Mouse (Mus musculus): ENCODE measurements around the gene Gm21887. TPM values are rescaled to one million over a fixed set of nuclear protein-coding genes. Genes with fewer than 3 reads are reported as not detected.
A peak's percentile ranks its signal among the peaks of the same experiment; 100 is the strongest.
"Not testable (repeated sequence)": the region's sequence is repeated elsewhere in the genome, so short reads cannot be mapped to it uniquely, and the experiment has no call there.

The Gm21887 gene
- total RNA-seq, 2 experiments from 2014 or later, result 208 to 264 TPM

DNA sequence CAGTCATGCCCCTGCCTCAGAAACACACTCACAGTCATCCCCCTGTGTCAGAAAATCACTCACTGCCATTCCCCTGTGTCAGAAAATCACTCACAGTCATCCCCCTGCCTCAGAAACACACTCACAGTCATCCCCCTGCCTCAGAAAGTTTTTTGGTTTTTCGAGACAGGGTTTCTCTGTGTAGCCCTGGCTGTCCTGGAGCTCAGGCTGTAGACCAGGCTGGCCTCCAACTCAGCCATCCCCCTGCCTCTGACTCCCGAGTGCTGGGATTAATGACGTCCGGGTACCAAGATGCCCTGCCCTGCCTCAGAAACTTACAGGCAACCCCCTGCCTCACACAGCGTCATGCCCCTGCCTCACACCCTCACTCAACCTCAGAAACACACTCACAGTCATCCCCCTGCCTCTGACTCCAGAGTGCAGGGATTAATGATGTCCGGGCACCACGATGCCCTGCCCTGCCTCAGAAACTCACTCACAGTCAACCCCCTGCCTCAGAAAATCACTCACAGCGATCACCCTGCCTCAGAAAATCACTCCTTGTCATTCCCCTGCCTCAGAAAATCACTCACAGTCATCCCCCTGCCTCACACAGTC is 16.4 kb upstream of the Gm21887 start:
- not testable (repeated sequence) for DNase-seq (ENCODE audit: low spot score in 2 of 2); H3K4me3 ChIP-seq; H3K27ac ChIP-seq

DNA sequence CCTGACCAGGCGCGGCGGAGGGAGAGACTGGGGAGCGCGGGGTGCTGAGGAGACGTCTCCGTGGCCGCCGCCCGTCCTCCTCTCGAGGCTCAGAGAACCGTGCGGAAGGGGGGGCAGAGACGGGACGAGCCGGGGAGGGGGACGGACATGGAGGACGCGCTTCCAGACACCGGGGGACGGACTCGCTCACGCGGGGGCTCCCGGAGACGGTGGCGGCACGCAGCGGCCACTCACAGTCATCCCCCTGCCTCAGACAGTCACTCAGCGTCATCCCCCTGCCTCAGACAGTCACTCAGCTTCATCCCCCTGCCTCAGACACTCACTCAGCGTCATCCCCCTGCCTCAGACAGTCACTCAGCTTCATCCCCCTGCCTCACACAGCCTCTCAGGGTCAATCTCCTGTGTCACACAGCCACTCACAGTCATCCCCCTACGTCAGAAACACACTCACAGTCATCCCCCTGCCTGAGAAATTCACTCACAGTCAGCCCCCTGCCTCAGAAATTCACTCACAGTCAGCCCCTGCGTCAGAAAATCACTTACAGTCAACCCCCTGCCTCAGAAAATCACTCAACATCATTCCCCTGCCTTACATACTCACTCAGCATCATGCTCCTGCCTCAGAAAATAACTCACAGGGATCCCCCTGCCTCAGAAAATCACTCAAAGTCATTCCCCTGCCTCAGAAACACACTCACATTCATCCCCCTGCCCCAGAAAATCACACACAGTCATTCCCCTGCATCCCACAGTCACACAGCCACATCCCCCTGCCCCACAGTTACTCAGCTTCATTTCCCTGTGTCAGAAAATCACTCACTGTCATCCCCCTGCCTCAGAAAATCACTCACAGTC is 15.2 kb upstream of the Gm21887 start:
- DNase-seq (ENCODE audit: low spot score in 2 of 2); H3K4me3 ChIP-seq; H3K27ac ChIP-seq: not testable (repeated sequence)

DNA sequence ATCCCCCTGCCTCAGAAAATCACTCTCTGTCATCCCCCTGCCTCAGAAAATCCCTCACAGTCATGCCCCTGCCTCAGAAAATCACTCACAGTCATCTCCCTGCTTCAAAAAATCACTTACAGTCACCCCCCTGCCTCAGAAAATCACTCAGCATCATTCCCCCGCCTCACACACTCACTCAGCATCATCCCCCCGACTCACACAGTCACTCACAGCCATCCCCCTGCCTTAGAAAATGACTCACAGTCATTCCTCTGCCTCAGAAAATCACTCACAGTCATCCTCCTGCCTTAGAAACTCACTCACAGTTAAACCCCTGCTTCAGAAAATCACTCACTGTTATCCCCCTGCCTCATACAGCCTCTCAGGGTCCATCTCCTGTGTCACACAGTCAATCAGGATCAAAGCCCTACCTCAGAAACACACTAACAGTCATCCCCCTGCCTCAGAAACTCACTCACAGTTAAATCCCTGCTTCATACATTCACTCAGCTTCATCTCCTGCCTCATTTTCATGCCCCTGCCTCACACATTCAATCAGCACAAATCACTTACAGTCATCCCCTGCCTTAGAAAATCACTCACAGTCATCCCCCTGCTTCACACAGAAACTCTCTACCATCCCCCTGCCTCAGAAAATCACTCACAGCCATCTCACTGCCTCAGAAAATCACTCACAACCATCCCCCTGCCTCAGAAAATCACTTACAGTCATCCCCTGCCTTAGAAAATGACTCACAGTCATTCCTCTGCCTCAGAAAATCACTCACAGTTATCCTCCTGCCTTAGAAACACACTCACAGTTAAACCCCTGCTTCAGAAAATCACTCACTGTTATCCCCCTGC is 14.4 kb upstream of the Gm21887 start:
- DNase-seq (ENCODE audit: low spot score in 2 of 2); H3K4me3 ChIP-seq; H3K27ac ChIP-seq: not testable (repeated sequence)

DNA sequence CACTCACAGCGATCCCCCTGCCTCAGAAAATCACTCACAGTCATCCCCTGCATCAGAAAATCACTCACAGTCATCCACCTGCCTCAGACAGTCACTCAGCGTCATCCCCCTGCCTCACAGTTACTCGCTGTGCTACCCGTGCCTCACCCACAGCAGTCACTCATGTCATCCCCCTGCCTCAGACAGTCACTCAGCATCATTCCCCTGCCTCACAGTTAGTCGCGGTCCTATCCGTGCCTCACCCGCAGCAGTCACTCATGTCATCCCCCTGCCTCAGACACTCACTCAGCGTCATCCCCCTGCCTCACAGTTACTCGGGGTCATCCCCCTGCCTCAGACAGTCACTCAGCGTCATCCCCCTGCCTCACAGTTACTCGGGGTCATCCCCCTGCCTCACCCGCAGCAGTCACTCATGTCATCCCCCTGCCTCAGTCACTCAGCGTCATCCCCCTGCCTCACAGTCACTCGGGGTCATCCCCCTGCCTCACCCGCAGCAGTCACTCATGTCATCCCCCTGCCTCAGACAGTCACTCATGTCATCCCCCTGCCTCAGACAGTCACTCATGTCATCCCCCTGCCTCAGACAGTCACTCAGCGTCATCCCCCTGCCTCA is 13.4 kb upstream of the Gm21887 start:
- H3K27ac ChIP-seq; DNase-seq (ENCODE audit: low spot score in 2 of 2); H3K4me3 ChIP-seq: not testable (repeated sequence)

DNA sequence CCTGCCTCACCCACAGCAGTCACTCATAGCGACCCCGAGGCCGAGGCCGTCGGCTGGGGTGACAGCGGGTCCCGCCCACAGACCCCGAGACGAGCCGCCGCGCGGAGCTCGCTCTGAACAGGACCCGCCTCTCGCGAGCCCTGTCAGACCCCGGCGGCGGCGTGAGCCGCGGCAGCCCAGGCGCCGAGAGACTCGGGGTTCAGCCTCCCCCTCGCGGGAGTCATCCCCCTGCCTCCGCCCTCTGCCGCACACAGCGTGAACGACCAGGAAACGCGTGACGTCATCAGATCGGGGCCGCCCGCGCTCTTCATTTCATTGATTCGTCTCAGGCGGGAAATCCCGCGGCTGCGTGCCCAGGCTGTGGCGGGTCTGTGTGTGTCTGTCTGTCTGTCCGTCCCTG is 12.5 kb upstream of the Gm21887 start:
- DNase-seq (ENCODE audit: low spot score in 2 of 2), result peak; percentile 91 to 93
- H3K27ac ChIP-seq, result peak overlapping the region; percentile 67; the same call in 1 of the 2 replicates
- peak overlapping the region; percentile 46 for H3K4me3 ChIP-seq
- TF ChIP-seq CTCF (conservative IDR thresholded peaks at IDR 0.05), result peak; percentile 52

DNA sequence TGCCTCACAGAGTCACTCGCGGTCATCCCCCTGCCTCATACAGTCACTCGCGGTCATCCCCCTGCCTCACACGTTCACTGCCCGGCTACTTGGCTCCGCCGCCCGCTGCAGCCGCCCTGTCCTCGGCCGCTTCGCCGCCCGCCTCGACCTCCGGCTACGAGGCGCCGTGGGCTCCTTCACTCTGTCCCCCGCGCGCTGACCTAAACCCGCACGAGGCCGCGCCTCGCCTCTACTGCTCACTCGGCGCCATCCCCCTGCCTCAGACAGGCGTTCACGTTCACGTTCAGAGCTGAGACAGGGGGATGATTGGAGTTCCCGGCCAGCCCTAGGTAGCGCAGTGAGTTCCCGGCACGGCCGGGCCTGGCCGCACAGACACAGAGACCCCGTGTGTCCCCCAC is 12.0 kb upstream of the Gm21887 start:
- peak overlapping the region; percentile 67 for H3K27ac ChIP-seq
- peak in 1 of 2 experiments; percentile 66 for DNase-seq (ENCODE audit: low spot score in 2 of 2)
- peak overlapping the region; percentile 46 for H3K4me3 ChIP-seq

DNA sequence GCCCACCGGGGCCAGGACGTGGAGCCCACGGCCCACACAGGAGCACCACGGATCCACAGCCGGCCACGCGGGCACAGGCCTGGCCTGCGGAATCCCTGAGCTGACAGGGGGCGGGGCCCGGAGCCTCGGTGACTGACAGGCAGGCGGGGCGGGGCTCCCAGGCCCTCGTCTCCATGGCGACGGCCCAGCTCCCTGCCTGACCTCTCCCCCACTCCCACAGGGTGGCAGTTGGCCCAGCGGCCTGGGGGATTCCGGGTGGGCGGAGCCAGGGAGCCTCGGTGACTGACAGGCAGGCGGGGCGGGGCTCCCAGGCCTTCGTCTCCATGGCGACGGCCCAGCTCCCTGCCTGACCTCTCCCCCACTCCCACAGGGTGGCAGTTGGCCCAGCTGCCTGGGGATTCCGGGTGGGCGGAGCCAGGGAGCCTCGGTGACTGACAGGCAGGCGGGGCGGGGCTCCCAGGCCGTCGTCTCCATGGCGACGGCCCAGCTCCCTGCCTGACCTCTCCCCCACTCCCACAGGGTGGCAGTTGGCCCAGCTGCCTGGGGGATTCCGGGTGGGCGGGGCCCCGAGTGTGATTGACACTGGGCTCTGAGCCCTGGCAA is 11.5 kb upstream of the Gm21887 start:
- H3K4me3 ChIP-seq, result peak overlapping the region; percentile 46
- peak; percentile 96 to 98 for DNase-seq (ENCODE audit: low spot score in 2 of 2)
- 0 out of 2 replicates have a peak, but pooled peaks have one; percentile 2 for TF ChIP-seq CTCF (conservative IDR thresholded peaks at IDR 0.05)
- H3K27ac ChIP-seq, result peak overlapping the region; percentile 67

DNA sequence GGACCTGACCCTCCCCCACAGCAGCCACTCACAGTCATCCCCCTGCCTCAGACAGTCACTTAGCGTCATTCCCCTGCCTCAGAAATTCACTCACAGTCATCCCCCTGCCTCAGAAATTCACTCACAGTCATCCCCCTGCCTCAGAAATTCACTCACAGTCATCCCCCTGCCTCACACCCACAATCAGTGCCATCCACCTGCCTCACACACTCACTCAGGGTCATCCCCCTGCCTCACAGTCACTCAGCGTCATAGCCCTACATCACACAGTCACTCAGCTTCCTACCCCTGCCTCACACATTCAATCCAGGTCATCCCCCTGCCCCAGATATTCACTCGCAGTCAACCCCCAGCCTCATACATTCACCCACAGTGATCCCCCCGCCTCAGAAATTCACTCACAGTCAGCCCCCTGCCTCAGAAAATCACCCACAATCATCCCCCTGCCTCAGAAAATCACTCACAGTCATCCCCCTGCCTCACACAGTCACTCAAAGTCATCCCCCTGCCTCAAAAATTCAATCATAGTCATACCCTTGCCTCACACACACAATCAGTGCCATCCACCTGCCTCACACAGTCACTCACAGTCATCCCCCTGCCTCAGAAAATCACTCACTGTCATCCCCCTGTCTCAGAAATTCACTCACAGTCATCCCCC is 10.8 kb upstream of the Gm21887 start:
- Histone ChIP-seq H3K27ac (peak overlapping the region; percentile 67), H3K4me3 (peak overlapping the region; percentile 46)
- DNase-seq (ENCODE audit: low spot score in 2 of 2), result not testable (repeated sequence)

DNA sequence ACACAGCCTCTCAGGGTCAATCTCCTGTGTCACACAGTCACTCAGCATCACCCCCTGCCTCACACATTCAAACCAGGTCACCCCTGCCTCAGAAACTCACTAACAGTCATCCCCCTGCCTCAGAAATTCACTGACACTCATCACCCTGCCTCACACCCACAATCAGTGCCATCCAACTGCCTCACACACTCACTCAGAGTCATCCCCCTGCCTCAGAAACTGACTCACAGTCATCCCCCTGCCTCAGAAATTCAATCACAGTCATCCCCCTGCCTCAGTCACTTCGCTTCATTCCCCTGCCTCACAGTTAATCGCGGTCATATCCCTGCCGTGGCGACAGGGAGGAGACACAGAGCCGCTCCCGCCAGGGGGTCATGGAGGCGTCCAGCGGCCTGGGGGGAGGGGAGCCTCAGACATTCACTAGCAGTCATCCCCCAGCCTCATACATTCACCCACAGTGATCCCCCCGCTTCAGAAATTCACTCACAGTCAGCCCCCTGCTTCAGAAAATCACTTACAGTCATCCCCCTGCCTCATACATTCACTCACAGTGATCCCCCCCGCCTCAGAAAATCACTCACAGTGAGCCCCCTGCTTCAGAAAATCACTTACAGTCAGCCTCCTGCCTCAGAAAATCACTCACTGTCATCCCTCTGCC is 10.1 kb upstream of the Gm21887 start:
- H3K4me3 ChIP-seq; DNase-seq (ENCODE audit: low spot score in 2 of 2); H3K27ac ChIP-seq: not testable (repeated sequence)

DNA sequence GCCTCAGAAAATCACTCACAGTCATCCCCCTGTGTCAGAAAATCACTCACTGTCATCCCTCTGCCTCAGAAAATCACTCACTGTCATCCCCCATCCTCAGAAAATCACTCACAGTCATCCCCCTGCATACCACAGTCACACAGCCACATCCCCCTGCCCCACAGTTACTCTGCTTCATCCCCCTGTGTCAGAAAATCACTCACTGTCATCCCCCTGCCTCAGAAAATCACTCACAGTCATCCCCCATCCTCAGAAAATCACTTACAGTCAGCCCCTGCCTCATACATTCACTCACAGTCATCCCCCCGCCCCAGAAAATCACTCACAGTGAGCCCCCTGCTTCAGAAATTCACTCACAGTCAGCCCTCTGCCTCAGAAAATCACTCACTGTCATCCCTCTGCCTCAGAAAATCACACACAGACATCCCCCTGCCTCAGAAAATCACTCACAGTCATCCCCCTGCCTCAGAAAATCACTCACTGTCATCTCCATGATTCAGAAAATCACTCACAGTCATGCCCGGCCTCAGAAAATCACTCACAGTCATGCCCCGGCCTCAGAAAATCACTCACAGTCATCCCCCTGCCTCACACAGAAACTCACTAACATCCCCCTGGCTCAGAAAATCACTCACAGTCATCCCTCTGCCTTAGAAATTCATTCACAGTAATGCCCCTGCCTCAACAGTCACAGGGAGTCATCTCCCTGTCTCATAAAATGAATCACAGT is 9.4 kb upstream of the Gm21887 start:
- not testable (repeated sequence) for H3K4me3 ChIP-seq; DNase-seq (ENCODE audit: low spot score in 2 of 2); H3K27ac ChIP-seq

DNA sequence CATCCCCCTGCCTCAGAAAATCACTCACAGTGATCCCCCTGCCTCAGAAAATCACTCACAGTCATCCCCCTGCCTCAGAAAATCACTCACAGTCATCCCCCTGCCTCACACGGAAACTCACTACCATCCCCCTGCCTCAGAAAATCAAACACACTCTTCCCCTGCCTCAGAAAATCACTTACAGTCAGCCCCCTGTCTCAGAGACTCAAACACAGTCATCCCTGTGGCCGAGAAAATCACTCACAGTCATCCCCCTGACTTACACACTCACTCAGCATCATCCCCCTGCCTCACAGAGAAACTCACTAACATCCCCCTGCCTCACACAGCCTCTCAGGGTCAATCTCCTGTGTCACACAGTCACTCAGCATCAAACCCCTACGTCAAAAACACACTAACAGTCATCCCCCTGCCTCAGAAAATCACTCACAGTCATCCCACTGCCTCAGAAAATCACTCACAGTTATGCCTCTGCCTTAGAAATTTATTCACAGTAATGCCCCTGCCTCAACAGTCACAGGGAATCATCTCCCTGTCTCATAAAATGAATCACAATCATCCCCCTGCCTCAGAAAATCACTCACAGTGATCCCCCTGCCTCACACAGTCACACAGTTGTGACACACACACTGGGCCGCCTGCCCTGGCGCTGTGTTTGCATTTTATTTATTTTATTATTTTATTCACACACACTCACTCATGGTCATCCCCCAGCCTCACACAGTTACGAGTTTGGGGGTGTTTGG is 8.6 kb upstream of the Gm21887 start:
- H3K4me3 ChIP-seq; DNase-seq (ENCODE audit: low spot score in 2 of 2): not testable (repeated sequence)

DNA sequence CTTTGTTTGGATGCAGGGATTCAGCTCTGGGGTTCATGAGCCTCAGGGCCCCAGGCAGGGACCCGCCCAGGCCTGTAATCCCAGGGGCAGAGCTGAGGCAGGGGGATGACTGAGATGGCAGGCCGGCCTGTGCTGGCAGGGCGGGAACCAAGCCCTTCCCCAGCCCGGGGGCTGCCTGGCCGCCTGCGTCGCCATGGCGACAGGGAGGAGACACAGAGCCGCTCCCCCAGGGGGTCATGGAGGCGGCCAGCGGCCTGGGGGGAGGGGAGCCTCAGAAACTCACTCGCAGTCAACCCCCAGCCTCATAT is 8.1 kb upstream of the Gm21887 start:
- H3K27ac ChIP-seq; DNase-seq (ENCODE audit: low spot score in 2 of 2); H3K4me3 ChIP-seq: not testable (repeated sequence)

More for the DNA sequence above, 8.6 kb upstream of the Gm21887 start:
- H3K27ac ChIP-seq, result not testable (repeated sequence)

DNA sequence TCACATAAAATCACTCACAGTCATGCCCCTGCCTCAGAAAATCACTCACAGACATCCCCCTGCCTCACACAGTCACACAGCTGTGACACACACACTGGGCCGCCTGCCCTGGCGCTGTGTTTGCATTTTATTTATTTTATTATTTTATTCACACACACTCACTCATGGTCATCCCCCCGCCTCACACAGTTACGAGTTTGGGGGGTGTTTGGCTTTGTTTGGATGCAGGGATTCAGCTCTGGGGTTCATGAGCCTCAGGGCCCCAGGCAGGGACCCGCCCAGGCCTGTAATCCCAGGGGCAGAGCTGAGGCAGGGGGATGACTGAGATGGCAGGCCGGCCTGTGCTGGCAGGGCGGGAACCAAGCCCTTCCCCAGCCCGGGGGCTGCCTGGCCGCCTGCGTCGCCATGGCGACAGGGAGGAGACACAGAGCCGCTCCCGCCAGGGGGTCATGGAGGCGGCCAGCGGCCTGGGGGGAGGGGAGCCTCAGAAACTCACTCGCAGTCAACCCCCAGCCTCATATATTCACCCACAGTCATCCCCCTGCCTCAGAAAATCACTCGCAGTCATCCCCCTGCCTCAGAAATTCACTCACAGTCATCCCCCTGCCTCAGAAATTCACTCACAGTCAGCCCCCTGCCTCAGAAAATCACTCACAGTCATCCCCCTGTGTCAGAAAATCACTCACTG is 6.8 kb upstream of the Gm21887 start:
- not testable (repeated sequence) for H3K4me3 ChIP-seq; DNase-seq (ENCODE audit: low spot score in 2 of 2); H3K27ac ChIP-seq

DNA sequence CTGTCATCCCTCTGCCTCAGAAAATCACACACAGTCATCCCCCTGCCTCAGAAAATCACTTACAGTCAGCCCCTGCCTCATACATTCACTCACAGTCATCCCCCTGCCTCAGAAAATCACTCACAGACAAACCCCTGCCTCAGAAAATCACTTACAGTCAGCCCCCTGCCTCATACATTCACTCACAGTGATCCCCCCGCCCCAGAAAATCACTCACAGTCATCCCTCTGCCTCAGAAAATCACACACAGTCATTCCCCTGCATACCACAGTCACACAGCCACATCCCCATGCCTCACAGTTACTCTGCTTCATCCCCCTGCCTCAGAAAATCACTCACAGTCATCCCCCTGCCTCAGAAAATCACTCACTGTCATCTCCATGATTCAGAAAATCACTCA is 5.9 kb upstream of the Gm21887 start:
- H3K27ac ChIP-seq; DNase-seq (ENCODE audit: low spot score in 2 of 2); H3K4me3 ChIP-seq: not testable (repeated sequence)

DNA sequence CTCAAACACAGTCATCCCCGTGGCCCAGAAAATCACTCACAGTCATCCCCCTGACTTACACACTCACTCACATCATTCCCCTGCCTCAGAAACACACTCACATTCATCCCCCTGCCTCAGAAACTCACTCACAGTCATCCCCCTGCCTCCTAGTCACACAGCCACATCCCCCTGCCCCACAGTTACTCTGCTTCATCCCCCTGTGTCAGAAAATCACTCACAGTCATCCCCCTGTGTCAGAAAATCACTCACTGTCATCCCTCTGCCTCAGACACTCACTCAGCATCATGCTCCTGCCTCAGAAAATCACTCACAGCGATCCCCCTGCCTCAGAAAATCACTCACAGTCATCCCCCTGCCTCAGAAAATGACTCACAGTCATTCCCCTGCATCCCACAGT is 5.2 kb upstream of the Gm21887 start:
- H3K27ac ChIP-seq; H3K4me3 ChIP-seq; DNase-seq (ENCODE audit: low spot score in 2 of 2): not testable (repeated sequence)
